Mouse (Mus musculus) induced T-regulatory cell, adult 2 months (primary cell): ENCODE measurements around the gene Trp53.
A peak's percentile ranks its signal among the peaks of the same experiment; 100 is the strongest.

ENCODE experiments used
- DNase-seq: peaks from one replicate; pipeline ENCODE4 v3.0.0-alpha.2; 2012; ENCODE audit warnings: low read depth

Gene Trp53

GRCm38 (mm10) chr11:69632284-69633089, 52.3 kb downstream of the Trp53 start, which contains the start of gene Fxr2:
TSS of gene Fxr2 (plus strand) at chr11:69632990.
- peak; percentile 100 for DNase-seq

GRCm38 (mm10) chr11:69633128-69633866, 53.1 kb downstream of the Trp53 start:
- DNase-seq = peak; percentile 45

GRCm38 (mm10) chr11:69635471-69635870, 55.3 kb downstream of the Trp53 start:
- DNase-seq = no peak
